Mouse (Mus musculus): ENCODE data around the gene Fastkd3.

Fastkd3 gene

GRCm38 (mm10) chr13:68581747-68582516 lies at the start of gene Fastkd3, which contains the start of gene Mtrr:
TSS of gene Fastkd3 (plus strand) at chr13:68582234.
TSS of gene Mtrr (minus strand) at chr13:68582149.
- ATAC-seq (ENCODE audit: insufficient number of reproducible peaks, low FRiP score, low TSS enrichment) = peak; percentile 96

DNA sequence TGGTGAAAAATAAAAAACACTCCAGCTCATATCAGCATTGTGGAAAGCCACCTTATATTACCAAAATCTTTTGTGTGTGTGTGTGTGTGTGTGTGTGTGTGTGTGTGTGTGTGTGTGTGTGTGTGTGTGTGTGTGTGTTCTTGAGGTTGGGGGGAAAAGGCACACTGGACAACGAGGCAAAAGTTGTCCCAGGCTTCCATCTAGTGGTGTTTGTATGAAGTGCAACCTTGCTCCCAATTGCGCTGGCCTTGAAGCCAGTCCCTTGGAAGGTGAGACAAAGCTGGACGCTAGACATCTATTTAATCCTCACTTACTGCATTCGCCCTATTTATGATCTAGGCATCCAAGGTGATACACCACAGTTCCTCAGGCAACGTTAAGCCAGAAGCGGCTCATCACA lies 28.6 kb upstream of the Fastkd3 start:
- 0 out of 2 replicates have a peak, but pooled peaks have one; percentile 40 for ATAC-seq (ENCODE audit: insufficient number of reproducible peaks, low FRiP score, low TSS enrichment)

- ATAC-seq (ENCODE audit: insufficient number of reproducible peaks, low FRiP score, low TSS enrichment) = no peak
These were observed 13.9 kb upstream of the Fastkd3 start for GRCm38 (mm10) chr13:68568110-68568509.

DNA sequence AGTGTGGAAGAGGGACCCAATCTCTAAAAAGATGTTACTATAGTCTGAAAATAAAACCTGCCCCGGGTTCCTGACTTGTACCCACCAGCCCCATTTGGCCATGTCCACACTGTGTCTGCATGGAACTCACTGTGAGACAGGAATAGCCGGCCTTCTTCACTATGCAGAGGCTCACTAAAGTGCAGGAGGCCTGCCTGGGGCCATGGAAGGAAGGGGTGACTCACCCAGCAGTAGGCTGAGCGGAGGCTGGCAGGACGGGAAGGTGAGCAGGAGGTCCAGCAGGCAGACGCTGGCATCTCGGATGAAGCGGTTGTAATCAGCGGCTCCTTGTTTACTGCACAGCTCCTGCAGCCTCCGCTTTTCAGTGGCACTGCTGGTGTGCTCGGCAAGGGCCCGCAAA lies 13.5 kb upstream of the Fastkd3 start:
- no peak for ATAC-seq (ENCODE audit: insufficient number of reproducible peaks, low FRiP score, low TSS enrichment)

DNA sequence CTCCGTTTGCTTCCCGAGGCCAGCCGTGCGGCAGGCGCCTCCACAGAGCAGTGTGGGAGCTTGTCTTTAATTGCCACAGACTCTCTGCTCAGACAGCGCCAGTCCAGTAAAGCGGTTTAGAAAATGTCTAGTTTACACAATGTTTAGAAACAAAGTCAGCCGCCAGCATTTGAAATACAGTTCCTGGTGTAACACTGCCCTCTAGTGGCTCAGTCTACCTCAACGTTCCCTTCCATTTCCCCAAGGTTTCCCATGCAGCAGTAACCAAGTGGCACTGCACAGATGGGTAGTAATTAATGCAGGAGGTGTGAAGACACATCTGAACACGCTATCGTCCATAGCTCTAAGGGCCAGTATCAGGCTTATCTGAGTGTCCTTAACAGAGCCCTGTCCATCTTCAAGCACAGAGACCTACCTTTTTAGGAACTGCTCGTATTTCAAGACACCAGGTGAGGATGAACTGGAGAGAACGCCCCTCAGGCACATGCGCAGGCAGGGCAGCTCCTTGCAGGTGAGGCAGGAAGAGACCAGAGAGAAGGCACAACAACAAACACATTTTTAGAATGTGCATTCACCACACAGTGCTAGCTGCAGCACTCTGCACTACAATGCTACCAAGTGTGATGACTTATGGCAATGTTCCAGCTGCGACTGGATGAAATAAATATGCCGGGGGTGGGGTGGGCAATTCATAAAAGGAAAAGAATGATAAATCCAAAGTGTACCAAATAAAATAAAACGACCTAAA lies 12.3 kb upstream of the Fastkd3 start:
- ATAC-seq (ENCODE audit: insufficient number of reproducible peaks, low FRiP score, low TSS enrichment) = peak; percentile 74

- no peak for ATAC-seq (ENCODE audit: insufficient number of reproducible peaks, low FRiP score, low TSS enrichment)
These were observed 9.8 kb upstream of the Fastkd3 start for GRCm38 (mm10) chr13:68572247-68572646.

GRCm38 (mm10) chr13:68572966-68573913 lies 8.8 kb upstream of the Fastkd3 start:
- no peak for ATAC-seq (ENCODE audit: insufficient number of reproducible peaks, low FRiP score, low TSS enrichment)

- ATAC-seq (ENCODE audit: insufficient number of reproducible peaks, low FRiP score, low TSS enrichment) = no peak
These were observed 7.6 kb upstream of the Fastkd3 start for GRCm38 (mm10) chr13:68574398-68574797.

DNA sequence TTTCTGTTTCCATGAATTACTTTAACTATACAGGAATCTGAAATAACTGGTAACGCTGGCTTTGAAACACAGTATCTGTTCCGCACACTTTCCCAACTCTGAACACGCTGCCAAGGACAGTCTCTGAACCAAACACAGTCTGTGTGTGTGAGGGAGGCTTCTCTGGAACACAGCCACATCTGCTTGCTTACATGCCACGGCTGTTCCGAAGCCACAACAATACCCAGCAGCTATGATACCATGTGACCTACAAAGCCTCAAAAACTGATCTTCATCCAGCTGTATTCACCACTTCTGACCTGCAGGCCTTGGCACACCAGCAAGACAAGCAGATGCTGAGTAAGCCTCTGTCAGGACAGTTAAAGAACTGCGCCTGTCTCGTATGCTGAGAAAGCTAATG lies 4.1 kb upstream of the Fastkd3 start:
- ATAC-seq (ENCODE audit: insufficient number of reproducible peaks, low FRiP score, low TSS enrichment) = no peak

- ATAC-seq (ENCODE audit: insufficient number of reproducible peaks, low FRiP score, low TSS enrichment) = no peak
These were observed 821 bp upstream of the Fastkd3 start for GRCm38 (mm10) chr13:68581086-68581740.

- peak; percentile 4 for ATAC-seq (ENCODE audit: insufficient number of reproducible peaks, low FRiP score, low TSS enrichment)
These were observed 415 bp downstream of the Fastkd3 start for GRCm38 (mm10) chr13:68582517-68582780.

DNA sequence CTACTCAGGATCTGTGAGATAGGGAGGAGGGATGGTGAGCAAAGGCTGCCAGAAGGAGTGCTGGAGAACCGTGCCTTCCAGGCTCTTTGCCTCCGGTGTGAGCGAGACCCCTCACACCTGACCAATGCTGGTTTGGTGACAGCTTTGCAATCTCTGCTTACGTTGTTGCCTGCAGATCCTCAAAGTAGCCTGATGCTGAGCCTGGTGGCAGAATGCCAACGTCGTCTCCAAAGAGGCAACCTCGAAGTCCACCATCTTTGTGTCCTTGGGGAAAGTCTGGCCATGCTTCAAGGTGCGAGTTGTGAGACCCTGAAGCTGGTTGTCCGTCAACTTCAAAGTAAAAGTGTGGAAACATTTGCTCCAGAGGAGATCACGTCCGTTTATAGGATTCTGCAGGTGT lies 1.9 kb downstream of the Fastkd3 start:
- no peak for ATAC-seq (ENCODE audit: insufficient number of reproducible peaks, low FRiP score, low TSS enrichment)

GRCm38 (mm10) chr13:68585441-68585840 lies 3.4 kb downstream of the Fastkd3 start:
- no peak for ATAC-seq (ENCODE audit: insufficient number of reproducible peaks, low FRiP score, low TSS enrichment)

- ATAC-seq (ENCODE audit: insufficient number of reproducible peaks, low FRiP score, low TSS enrichment) = no peak
These were observed 6.3 kb downstream of the Fastkd3 start for GRCm38 (mm10) chr13:68588352-68588751.

- ATAC-seq (ENCODE audit: insufficient number of reproducible peaks, low FRiP score, low TSS enrichment) = no peak
These were observed 11.8 kb downstream of the Fastkd3 start for GRCm38 (mm10) chr13:68593797-68594196.

- no peak for ATAC-seq (ENCODE audit: insufficient number of reproducible peaks, low FRiP score, low TSS enrichment)
These were observed 15.2 kb downstream of the Fastkd3 start, which contains the start of gene 1700001L19Rik for GRCm38 (mm10) chr13:68597199-68597598. TSS of gene 1700001L19Rik (plus strand) at chr13:68597421.

DNA sequence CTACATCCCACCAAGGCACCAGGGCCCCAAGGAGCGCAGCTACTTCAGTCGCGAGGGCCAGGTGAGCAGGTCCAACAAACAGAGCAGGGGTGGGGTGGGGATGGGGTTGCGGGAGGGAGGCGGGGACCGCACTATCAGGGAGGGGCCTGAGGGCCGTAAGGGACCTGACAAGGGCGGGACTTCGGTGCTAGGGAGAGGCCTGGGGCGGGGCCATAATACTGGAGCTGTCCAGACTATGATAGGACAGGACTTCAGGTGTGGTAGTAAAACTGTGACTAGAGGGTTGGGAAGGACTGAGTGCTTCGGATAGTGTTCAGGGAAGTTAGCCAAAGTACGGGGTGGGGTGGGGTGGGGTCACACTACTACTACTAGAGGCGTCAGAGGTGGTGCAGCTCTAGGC lies 15.6 kb downstream of the Fastkd3 start:
- ATAC-seq (ENCODE audit: insufficient number of reproducible peaks, low FRiP score, low TSS enrichment) = no peak

DNA sequence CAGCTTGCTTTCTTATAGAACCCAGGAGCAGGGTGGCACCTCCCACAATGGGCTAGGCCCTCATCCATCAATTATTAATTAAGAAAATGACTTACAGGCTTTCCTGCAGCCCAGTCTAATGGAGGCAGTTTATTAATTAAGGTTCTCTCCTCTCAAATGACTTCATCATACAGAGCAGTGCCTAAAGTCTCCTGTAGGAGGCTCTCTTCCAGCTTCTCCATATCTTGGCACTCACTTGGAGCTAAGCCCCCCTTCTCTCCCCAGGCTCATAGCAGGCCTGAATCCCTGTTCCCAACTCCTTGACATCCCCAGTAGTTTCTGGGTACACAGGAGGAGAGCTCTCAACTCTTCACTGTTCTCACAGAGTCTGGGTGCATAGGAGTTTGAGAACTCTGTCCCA lies 16.9 kb downstream of the Fastkd3 start:
- no peak for ATAC-seq (ENCODE audit: insufficient number of reproducible peaks, low FRiP score, low TSS enrichment)

- no peak for ATAC-seq (ENCODE audit: insufficient number of reproducible peaks, low FRiP score, low TSS enrichment)
These were observed 19.1 kb downstream of the Fastkd3 start for GRCm38 (mm10) chr13:68601184-68601583.

- no peak for ATAC-seq (ENCODE audit: insufficient number of reproducible peaks, low FRiP score, low TSS enrichment)
These were observed 21.1 kb downstream of the Fastkd3 start for GRCm38 (mm10) chr13:68603085-68603484.
